Mouse (Mus musculus): ENCODE results near the gene Kirrel3.

The Kirrel3 gene

DNA sequence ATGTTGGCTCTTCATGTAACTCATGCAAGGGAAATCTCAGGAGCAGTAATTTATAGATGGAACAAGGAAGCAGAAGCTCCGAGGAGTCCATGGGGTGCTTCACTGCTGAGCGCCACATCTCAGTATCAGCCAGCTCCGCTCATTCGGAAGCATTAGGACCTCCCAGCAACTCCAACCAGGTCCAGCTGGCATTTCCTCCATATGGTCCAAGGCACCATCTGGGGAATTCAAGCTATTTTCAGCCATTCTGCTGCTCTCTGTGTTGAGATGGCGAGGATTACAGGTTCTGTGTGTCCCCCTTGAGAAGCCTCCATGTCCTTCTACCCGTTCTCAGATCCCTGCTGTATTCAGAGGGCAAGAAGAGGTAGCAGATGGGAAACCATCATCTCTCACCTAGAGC lies 419.5 kb downstream of the Kirrel3 start:
- peak; percentile 97 for DNase-seq

DNA sequence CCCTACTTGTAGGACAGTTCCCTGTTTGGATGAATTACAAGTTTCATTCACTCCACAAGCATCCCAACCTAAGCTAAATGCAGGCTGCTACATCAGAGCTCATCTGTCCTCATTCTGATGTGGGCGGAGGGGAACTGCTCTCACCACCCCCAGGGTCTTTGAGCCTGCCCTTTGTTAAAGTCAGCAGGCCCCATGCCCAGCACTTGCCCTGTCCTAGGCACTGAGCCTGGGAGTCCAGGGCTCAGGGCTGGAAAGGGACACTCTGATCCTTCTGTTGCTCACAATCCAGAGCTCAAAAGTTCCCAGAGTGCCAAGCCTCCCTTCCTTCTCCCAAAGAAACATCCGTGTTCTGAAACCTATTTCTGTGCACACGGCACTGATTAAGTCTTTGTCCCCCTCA lies 422.3 kb downstream of the Kirrel3 start:
- DNase-seq, result no peak

DNA sequence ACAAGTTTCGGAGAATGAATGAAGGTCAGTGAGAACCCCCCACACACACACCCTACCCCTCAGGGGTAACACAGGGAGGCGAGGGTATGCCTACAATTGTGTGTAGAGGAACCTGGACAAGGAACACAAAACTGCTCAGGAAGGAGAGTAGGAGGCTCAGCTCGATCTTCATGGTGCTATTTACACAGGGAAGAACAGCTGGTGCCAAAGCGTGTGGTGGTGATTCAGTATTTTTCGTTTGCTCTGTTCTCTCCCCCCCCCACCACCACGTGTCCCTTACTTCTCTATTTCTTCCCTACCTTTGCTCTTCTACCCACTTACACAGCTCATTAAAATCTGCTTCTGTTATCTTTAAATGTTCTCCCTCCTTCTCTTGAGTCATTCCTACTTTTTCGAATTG lies 426.1 kb downstream of the Kirrel3 start:
- no peak for DNase-seq

DNA sequence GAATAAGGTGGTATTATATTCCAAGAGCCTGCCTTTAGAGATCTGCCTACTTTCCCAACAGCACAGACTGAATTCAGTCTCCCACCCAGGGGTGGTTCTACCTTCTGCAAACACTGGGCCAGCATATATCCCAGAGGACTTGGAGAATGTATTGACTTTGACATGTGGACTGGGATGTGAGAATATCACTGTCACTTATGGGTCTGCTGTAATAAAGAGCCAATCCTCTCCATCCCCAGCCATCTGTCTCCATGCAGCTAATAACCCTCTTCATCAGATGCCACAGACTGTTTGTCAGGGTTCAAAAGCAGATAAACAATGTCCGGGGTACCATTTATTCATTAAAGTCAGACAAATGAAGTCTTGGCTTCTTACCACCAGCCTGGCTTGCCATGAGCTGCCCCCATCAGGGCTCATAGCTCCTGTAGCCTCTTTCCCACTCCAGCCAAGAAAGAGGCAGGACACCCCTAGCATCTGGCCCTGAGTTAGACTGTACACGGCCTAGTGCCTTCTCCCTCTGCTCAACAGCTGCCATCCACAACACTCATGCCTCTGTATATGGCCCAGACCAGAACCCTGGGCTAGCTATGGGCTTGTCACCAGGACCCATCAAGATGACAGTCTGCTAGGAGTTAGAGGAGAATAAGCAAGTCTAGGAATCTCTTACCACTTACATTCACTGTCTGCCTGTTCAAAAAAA lies 426.7 kb downstream of the Kirrel3 start:
- DNase-seq, result no peak

DNA sequence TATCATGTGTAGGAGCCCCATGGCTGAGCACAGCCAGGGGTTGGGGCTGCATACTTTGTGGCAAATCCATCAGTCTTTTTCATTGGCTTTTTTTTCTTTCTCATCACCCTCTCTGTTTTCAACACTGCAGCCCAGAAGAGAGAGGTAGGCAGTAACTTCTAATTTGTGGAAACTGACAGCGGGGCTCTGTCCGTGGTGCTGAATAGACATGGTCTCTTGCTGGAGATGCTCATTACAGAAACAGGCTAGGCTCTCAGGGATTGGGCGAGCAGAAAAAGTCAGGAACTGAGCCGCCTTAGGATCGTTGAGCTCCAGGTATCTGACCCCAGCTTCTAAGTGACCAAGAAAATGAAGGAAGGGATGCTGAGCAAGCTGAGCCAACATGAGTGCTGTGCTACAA lies 427.3 kb downstream of the Kirrel3 start:
- no peak for DNase-seq

DNA sequence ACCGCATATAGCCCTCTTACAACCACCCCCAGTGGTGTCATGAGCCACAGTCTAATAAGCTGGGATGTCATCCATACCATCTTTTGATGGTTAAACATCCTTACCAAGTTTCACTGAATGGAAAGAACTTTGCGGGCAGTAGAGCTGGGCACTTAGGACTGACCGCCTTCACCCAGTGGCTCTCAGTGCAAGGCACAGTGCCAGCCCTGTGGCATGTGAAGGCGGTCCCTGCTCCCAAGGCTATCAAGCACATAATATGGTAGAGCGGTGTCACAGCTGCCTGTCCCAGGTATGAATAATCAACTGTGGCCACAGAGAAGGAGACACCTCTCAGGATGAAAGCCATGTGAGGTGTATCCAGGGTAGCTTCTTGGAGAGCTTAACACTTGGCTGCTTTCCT lies 433.3 kb downstream of the Kirrel3 start:
- DNase-seq, result peak; percentile 47

DNA sequence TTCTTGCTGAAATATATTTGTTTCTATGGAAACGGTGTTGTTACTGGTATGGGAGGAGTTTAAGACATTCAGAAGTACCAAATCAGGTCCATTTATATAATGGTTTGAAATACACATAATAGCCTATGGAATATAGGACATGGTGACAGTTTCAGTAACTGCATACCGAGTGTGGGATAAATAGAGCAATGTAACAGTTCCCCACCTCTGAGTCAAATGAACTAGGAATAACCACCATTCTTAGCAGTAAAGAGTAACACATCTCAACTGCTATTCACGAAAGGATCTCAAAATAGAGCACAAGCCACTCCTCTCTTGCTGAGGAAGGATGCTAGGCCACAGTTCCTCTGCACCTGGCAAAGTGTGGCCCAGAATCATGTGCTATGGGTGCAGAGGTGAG lies 434.4 kb downstream of the Kirrel3 start:
- no peak for DNase-seq

DNA sequence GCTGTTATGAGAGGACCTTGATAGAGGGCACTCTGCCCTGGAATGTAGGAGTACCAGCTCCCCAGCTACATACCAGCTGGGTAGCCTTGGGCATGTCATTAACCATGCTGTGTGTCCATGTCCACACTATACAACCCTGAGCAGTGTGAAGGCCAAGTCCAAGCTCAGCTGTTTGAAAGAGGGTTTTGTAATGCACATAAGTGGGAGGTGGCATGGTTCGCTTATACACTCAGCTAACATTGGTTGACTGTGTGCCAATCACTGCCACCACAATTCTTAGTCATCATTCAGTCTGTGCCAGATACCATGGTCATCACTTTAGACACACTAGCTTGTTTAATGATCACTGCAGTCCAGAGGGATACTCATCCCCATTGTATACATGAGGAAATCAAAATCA lies 436.2 kb downstream of the Kirrel3 start:
- DNase-seq, result peak; percentile 47

DNA sequence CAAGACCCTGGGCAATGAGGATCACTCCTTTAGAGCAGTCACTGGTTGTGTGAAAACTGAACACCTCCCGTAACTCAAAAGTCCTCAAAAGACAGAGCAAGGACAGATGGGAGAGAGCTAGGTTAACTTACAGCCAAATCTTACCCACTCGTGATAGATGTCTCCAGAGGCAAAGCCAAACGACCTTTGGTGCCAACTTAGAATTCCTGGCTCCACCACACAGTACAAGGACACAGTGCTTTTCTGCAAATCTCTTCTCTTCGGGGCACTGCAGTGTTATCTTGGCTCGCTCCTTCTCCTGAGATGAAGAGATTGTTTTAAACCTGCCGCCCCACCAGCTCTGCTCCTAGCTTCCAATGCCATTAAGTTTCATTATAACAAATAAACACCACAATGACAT lies 437.0 kb downstream of the Kirrel3 start:
- DNase-seq, result peak; percentile 51

DNA sequence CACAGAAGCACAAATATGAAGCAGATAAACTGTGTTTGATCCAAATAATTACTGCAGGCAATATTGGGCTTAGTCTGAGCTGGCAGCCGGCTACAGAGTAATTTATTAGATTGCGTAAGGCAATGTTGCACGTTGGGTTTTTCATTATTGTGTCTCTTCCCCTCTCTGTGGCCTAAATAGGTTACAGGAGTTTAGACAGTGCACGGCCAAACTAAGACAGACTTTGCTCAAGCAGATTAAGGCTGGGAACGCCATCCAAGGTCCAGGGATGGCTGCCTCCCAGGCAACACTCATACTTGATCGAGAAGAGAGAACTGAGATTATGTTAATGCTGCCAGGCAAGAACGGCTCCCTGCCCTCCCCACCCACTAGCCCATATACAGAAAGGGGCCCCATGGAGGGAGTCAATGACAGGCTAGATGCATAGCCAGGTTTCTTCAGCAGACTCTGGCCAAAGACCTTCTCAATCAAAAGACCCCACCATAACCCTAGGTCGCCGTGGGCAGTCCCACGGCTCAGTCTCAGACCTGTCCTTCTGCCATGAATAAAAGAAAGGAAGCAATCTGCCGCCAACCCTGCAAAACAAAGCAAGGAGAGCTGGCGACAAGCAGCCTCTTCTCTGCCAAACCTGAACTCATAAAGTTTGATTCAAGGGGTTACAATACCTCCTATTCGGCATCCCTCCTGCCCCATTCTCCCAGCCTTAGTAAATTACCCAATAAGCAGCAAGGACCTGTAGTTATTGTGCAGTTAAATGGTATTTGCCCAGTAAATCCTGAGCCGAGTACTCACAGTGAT lies 437.6 kb downstream of the Kirrel3 start:
- DNase-seq, result peak; percentile 53

DNA sequence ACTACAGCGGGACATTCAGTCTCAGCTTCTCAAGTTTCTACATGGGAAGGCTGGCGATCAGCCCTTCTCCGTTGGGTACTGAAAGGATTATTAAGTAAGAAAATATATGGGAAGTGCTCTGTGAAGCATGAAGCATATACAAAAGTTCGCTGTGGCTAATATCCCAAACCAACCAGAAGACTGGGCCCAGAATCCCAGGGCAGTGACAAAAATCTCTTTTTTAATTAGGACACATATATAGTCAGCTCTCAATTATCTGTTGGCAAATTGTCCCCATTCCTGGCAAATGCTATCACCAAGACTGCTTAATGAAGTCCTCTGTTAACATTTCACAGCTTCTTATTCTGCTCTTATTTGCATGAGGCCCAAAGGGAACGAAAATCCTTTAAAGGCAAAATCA lies 439.9 kb downstream of the Kirrel3 start:
- no peak for DNase-seq

DNA sequence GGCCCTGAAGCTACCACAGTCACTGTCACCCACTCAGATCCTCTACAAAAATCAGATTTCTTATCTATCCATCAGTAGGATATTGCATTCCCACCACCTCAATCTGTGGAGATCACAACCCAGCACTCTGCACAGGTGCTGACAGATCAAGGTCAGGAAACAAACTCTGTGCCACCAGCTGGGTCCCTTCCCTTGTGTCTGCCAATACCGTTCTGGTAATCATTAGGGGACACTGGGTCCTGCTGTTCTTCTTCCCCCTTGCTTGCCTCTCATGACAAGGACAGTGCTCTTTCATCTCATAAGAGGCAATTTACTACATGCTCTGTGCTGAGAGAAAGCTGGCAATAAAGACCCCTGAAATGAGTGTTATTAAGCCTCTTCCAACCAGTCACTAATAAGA lies 444.7 kb downstream of the Kirrel3 start:
- peak; percentile 68 for DNase-seq

DNA sequence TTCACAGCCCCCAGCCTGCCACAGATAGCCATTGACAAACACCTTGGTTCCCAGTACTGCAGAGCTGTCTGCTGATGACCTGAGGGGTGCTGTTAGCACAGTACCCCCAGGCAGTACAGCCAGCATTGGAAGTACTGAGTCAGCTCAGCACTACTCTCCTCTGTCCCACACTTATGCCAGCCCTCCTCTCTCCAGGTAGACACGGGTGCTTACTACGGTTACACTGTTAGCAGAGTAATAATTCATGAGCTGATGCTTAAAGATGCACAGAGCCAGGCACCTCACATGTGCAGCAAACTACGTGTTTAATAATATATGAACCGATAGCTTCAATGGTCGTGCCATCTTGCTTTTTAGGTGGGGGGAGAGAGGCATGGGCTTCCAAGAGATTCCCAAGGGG lies 452.4 kb downstream of the Kirrel3 start:
- no peak for DNase-seq

DNA sequence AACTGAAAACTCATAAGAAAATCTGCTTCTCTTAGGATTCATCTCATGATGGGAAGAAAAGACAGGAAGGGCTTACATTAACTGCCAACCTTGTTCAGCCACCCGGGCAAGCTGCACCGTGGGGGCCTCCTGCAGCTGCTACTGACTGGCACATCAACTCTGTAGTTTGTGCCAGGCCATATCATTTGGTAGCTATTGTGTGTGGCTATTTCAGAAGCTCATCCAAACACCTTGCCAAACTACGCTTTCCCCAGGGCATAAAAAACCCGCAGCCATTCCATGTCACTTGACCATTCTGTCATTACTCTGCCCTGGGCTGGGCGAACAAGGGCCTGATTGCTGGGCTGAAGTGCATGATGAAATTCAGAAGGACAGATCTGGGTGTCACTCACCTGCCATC lies 453.9 kb downstream of the Kirrel3 start:
- peak; percentile 69 for DNase-seq

DNA sequence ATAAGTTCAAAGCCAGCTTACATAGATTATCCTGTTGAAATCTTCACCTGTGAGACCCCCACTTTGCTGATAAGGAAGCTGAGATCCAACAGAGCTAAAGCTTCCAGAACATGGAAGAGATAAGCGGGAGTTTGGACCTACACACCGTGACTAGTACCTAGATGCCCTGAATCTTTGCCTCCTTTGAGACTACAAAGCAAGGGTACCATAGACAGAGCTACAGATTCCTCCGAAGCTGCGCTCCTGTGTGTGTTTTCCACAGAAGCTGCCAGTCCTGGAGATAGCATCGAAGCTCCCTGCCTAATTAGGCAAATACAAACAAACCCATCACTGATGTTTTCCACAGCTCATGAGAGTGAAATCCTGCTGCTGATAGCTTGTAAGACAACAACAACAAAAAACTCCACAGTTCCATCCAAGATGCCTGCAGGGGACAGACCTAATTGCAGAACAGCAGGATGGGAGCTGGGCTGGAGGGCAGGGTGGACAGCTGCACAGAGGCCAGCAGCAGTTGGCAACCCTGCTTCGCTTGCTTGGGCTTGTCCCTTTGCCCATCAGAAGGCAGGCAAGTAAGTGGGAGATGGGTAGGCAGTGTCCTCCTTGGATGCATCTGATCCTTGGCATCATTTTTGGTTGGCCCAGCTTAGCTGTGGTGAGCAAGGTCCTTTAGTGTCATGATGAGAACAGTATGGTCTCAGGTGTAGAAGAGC lies 456.6 kb downstream of the Kirrel3 start:
- no peak for DNase-seq

DNA sequence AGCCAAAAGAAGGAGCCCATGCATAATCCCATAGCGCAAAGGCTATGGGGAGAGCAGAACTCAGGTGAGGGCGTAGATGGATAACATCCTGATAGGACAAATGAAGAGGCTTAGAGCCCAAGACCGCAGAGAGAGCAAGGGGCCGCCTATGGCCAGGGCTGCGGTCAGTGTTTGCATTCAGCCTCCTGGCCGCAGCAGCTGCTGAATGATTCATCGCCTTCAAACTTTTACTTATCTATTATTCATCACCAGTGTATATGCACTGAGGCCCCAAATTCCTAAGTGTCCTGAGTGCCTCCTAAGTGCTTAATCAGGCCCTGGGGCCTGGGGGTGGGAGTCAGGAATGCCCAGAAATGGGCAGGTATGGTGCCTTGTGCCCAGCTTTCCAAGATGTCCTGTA lies 457.3 kb downstream of the Kirrel3 start:
- DNase-seq, result no peak

DNA sequence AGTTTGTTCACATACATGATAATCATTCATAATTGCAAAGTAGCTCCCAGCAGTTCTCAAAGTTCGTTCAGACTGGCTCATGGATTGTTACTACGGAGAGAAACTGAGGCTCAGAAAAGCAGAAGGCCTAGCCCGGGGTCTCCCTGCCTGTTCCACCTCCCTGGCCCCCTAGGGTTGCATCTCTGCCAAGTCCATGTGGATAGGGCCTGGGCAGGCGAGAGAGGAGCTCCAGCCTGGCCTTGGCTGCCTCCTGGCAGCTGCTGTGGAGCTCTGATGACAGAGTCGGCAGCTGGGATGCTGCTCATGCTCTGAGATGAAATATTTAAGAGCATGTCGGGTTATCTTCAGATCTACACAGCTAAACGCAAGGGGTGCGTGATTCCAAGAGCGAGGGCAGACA lies 459.6 kb downstream of the Kirrel3 start:
- peak; percentile 34 for DNase-seq

DNA sequence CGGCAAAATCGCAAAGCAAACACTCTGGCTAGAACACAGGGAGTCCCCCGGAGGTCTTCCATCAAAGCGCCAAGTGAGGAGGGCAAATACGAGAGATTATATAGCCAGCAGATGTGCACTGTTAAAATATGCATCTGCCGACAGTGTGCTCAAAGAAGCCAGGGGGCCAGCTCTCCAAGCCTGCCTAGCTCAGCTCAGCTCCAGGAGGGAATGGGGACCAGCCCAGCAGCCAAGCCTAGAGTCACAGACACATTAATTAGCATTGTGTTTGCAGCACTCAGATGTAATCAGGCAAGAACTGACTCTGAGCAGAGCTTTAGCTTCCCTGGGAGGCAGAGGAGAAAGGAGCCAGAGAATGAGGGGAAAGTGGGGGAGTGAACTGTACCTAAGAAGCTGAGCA lies 461.6 kb downstream of the Kirrel3 start:
- DNase-seq, result no peak

DNA sequence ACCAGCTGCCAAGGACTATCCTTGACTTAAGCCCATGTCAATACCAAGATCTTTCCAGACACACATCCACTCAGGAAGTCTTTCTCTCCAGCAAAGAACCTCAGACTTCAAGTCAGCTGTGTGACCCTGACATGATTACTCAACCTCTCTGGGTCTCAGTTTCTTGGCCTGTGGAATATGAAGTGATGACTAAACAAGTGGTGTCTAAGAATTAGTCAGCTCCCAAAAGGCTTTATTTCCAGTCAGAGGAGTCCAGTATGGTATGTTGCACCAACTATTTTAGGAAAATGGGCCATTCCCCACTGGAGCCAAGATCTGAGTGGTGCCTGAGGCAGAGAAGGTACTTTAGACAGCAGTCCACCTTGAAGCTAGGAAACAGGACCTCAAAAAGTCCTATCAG lies 462.0 kb downstream of the Kirrel3 start:
- no peak for DNase-seq

DNA sequence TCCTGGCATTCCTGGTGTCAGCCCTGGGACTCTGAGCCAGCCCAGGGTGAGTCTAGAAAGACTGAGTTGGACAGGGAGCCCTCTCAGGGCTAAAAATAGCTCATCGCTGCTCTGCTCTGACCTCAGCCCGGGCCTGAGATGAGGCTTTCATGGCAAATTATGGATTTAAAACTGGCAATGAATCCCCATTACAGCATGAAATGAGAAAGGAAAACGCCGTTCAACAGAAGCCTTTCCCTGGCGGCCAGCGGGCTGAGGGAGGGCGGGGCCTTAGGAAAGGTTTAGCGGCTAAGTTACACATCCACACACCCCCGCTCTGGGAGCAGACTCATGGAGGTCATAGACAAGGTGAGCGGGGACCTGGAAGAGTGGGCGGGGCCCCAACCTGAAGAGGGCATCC lies 467.7 kb downstream of the Kirrel3 start:
- DNase-seq, result peak; percentile 70

DNA sequence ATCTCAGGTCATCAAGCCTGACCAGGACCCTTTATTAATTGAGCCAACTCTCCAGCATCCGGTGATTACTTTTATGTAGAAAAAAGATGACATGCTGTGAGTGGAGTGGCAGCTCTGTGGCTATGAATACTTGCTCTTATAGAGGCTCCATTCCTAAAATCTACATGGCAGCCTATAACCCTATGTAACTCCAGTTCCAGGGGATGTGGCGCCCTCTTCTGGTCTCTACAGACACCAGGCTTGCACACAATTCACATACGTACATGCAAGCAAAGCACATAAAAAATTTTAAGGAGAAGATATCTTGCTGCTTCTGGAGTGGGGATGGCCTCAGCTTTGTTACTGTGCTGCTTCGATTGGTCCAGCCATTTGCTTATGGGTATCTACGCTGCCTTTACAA lies 468.5 kb downstream of the Kirrel3 start:
- DNase-seq, result peak; percentile 67

DNA sequence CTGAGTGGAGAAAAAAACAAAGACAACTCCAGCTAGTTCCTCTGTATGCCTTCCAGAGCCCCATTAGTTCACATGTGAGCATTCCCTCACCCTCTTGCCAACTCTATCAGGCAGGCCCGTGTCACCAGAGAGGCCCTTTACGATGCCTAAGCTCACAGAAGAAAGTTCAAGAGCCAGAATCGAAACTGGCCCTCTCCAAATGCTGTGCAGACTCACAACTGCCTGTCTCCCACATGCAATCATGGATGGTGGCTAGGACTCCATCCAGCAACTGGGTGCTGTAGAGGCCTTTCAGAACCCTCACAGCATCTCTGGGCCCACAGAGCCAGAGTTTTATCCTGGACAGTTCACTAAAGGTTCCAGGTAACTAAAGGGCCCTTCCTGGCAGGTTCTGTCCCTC lies 470.8 kb downstream of the Kirrel3 start:
- no peak for DNase-seq

DNA sequence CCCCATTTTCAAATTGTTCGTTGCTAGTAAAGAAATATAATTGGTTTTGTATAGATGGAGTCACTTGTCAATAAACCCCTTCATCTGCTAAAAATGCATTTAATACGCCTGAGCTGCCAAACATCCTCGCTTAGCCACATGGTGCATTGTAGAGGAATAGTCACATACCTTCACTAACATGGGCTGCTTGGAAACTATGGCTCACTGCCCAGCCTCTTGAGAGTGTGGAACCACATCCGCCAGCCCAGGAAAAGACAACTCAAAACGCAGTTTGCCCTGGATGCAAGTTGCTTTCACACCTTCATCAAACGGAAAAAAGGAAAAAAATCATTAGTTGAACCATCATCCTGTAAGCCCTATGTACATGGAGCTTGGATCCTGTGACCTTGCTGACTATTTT lies 472.0 kb downstream of the Kirrel3 start:
- peak; percentile 64 for DNase-seq
